23 mouse cellular contexts compared by ENCODE assay signal in genomic region chr2:75616911-75617310, GRCm38 (mm10). TPM values are rescaled to one million over a fixed set of nuclear protein-coding genes. Genes with fewer than 3 reads are reported as not detected.
A peak's percentile ranks its signal among the peaks of the same experiment; 100 is the strongest.
DNase-seq lines count a peak whose midpoint lies in the region; ATAC-seq and TF ChIP-seq lines count a peak whose summit lies in the region.
"Had no signal": no experiment of that assay in that cellular context is flagged by ENCODE, and none has a peak within 500 bp of the region (broad histone marks: within the 10 kb centered on the region; RNA-seq: fewer than 3 reads in every experiment).

No protein-coding gene starts in this region.

- no peaks in the 10 kb centered on the region for H3K36me3 ChIP-seq in ES-E14 (ENCODE audit: control insufficient read depth, insufficient read depth, low read length, poor library complexity, severe bottlenecking)
- H3K36me3 ChIP-seq in hindbrain, embryonic 11.5 days (ENCODE audit: control insufficient read depth, insufficient read depth, low read length), result no peaks in the 10 kb centered on the region
- H3K36me3 ChIP-seq: embryonic facial prominence, embryonic 13.5 days; embryonic facial prominence, embryonic 15.5 days; forebrain, embryonic 10.5 days; forebrain, embryonic 12.5 days had no signal

- H3K27me3 ChIP-seq in hindbrain, embryonic 11.5 days (ENCODE audit: control insufficient read depth, insufficient read depth, low read length), result no peaks in the 10 kb centered on the region
- H3K27me3 ChIP-seq: embryonic facial prominence, embryonic 13.5 days; embryonic facial prominence, embryonic 15.5 days; Patski had no signal

- ATAC-seq in hindbrain, embryonic 11.5 days (ENCODE audit: low FRiP score), result no peak
- ATAC-seq: forebrain, embryonic 14.5 days; forebrain, embryonic 16.5 days; Patski had no signal

- H3K4me1 ChIP-seq in ES-E14 (ENCODE audit: control insufficient read depth in 2 of 2, insufficient read depth in 2 of 2, low read length in 2 of 2, poor library complexity in 1 of 2), result peaks cover 4 to 7% of the 10 kb centered on the region in 2 experiments
- no peaks in the 10 kb centered on the region for H3K4me1 ChIP-seq in hindbrain, embryonic 11.5 days (replicated peaks; ENCODE audit: control insufficient read depth, insufficient read depth, low read length)

- 98% methylated on average over 8 of the region's 8 CpGs for WGBS in hindbrain, embryonic 11.5 days

- H3K27ac ChIP-seq in ES-E14 (ENCODE audit: insufficient read depth, low read depth, low read length, poor library complexity, severe bottlenecking), result no peak overlapping the region
- no peak overlapping the region for H3K27ac ChIP-seq in hindbrain, embryonic 11.5 days (ENCODE audit: low read depth, low read length)
- H3K27ac ChIP-seq: embryonic facial prominence, embryonic 13.5 days; embryonic facial prominence, embryonic 15.5 days; forebrain, embryonic 10.5 days; forebrain, embryonic 12.5 days had no signal

- DNase-seq in ES-CJ7 (ENCODE audit: low read depth, low spot score) (peak; percentile 43), ES-E14 (ENCODE audit: low read depth, low spot score) (no peak), R1 (ENCODE audit: low read depth, low spot score) (peak; percentile 75)
- DNase-seq in hindbrain, embryonic 11.5 days (ENCODE audit: low spot score), result no peak
- no peak for DNase-seq in spleen, adult 12 weeks (ENCODE audit: low spot score)
- DNase-seq in adrenal gland, postnatal 36 days, result no peak
- DNase-seq: adrenal gland, adult 8-10 months; adrenal gland, postnatal 14 days; cerebellum, adult 11 months; cerebellum, adult 18-20 months; cerebellum, adult 8-10 months; cerebellum, adult 9-11 months; cerebellum, postnatal 14 days; cerebellum, postnatal 36 days; embryo, embryonic 11 days had no signal

- no peak overlapping the region for H3K4me3 ChIP-seq in ES-E14 (ENCODE audit: insufficient read depth in 1 of 2, low read depth in 1 of 2, low read length in 2 of 2, poor library complexity in 1 of 2, severe bottlenecking in 1 of 2)
- no peak overlapping the region for H3K4me3 ChIP-seq in hindbrain, embryonic 11.5 days (ENCODE audit: low read depth, low read length)
- H3K4me3 ChIP-seq: embryonic facial prominence, embryonic 13.5 days; embryonic facial prominence, embryonic 15.5 days; erythroblast, embryonic 14.5 days; forebrain, embryonic 10.5 days; forebrain, embryonic 12.5 days had no signal

- H3K9me3 ChIP-seq in ES-E14 (ENCODE audit: control insufficient read depth, insufficient read depth, low read depth, low read length), result no peaks in the 10 kb centered on the region
- H3K9me3 ChIP-seq in hindbrain, embryonic 11.5 days (ENCODE audit: control insufficient read depth, low read length), result no peaks in the 10 kb centered on the region
- H3K9me3 ChIP-seq: embryonic facial prominence, embryonic 13.5 days; embryonic facial prominence, embryonic 15.5 days; forebrain, embryonic 10.5 days; forebrain, embryonic 12.5 days had no signal

- H3K9ac ChIP-seq in ES-E14 (ENCODE audit: insufficient read depth, low read depth, low read length, poor library complexity, severe bottlenecking), result no peak overlapping the region
- H3K9ac ChIP-seq in hindbrain, embryonic 11.5 days (ENCODE audit: low read depth, low read length), result no peak overlapping the region
- H3K9ac ChIP-seq: embryonic facial prominence, embryonic 13.5 days; embryonic facial prominence, embryonic 15.5 days; forebrain, embryonic 12.5 days had no signal

- H3K4me2 ChIP-seq in hindbrain, embryonic 11.5 days (replicated peaks; ENCODE audit: low read depth, low read length), result no peak overlapping the region
- H3K4me2 ChIP-seq: embryonic facial prominence, embryonic 13.5 days; embryonic facial prominence, embryonic 15.5 days; forebrain, embryonic 12.5 days had no signal

- in situ Hi-C loops in ES-E14 (cut with MboI; ENCODE audit: low sequenced_read_pairs in 2 of 2, unreplicated experiment in 2 of 2), result loop anchor here (25.0 kb wide), 2 partner anchors 345 to 445 kb away; no protein-coding TSS in a partner anchor

TF ChIP-seq in ES-E14, 5 proteins besides CTCF, POLR2A, EP300 and RAD21:
- TF ChIP-seq CHD2 (IDR thresholded peaks at IDR 0.05; ENCODE audit: low read depth, low read length) (no peak), ZNF384 (IDR thresholded peaks at IDR 0.05; ENCODE audit: low read depth, low read length) (peak; percentile 2; the same call in 1 of the 2 replicates), MAFK (IDR thresholded peaks at IDR 0.05; ENCODE audit: insufficient read depth, low read depth, low read length) (no peak), HCFC1 (IDR thresholded peaks at IDR 0.05; ENCODE audit: borderline replicate concordance, insufficient read depth, low read length) (no peak), ZC3H11A (IDR thresholded peaks at IDR 0.05; ENCODE audit: borderline replicate concordance, low read depth, low read length) (no peak)

RNA-seq across cellular contexts. Expression of gene Hnrnpa3, which starts 42.1 kb away (rescaled TPM):
- 101 and 166 TPM in 2 replicates for total RNA-seq in ES-E14 (2012; rRNA removed)
- 304 and 320 TPM in 2 replicates for polyA plus RNA-seq in hindbrain, embryonic 11.5 days (2014; fragmentation: Nextera tagmentation; extraction: Ambion mirVana)
- total RNA-seq in adrenal gland, postnatal 36 days (2021), result 100 to 1,000 TPM; 389 to 435 TPM

Comparison
In these comparisons a context has a peak if more than half of its experiments do, and no peak if none do; other contexts are left out.
1. DNase-seq: peak in ES-CJ7 (single experiment) and R1 (single experiment); none in ES-E14 (single experiment), hindbrain, embryonic 11.5 days (single experiment), spleen, adult 12 weeks (single experiment) and adrenal gland, postnatal 36 days (0 of 2).